Mouse (Mus musculus) thymus, adult 2 months (tissue): Measurements from ENCODE around the gene Foxn2.

ENCODE experiments used
- CTCF ChIP-seq: fragments of 200-500 bp; IDR thresholded peaks from 2 replicates; pipeline ENCODE4 v1.5.1; 2012; ENCODE audit warnings: mild to moderate bottlenecking, control low read depth, low read length, moderate library complexity, borderline replicate concordance; ENCODE audit not compliant: control insufficient read depth, poor library complexity, insufficient read depth; ENCODE audit errors: extremely low read depth
- POLR2A ChIP-seq: fragments of 200-500 bp; IDR thresholded peaks from 2 replicates; pipeline ENCODE4 v1.6.1; 2012; ENCODE audit warnings: mild to moderate bottlenecking, low read length, control low read depth, moderate library complexity; ENCODE audit not compliant: control insufficient read depth, poor library complexity, insufficient read depth; ENCODE audit errors: extremely low read depth

DNA sequence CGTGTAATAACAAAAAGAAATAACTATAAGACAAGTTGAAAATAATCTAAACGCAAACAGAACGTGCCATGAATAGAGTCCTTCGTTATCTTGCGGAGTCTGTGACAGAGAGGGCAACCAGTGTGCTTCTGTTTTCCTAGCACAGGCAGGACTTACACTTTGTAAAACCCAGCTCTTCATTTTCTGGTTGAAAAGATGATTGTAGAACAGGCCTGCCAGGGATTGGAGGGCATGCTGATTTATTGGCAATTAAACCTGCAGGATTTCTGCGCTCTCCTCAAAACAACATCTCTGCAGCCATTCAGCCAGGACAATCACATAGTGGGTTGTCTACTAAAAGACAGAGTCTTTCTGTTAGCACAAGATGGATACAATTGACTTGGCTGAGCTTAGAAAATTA, 40.4 kb upstream of the Foxn2 start:
- TF ChIP-seq CTCF, result no peak
- TF ChIP-seq POLR2A, result no peak
